Mouse (Mus musculus): ENCODE results near the gene Trim11. TPM values are rescaled to one million over a fixed set of nuclear protein-coding genes. Genes with fewer than 3 reads are reported as not detected.
A peak's percentile ranks its signal among the peaks of the same experiment; 100 is the strongest.

The Trim11 gene
- polyA plus RNA-seq, 1 experiment from 2014 or later = 25.9 TPM

DNA sequence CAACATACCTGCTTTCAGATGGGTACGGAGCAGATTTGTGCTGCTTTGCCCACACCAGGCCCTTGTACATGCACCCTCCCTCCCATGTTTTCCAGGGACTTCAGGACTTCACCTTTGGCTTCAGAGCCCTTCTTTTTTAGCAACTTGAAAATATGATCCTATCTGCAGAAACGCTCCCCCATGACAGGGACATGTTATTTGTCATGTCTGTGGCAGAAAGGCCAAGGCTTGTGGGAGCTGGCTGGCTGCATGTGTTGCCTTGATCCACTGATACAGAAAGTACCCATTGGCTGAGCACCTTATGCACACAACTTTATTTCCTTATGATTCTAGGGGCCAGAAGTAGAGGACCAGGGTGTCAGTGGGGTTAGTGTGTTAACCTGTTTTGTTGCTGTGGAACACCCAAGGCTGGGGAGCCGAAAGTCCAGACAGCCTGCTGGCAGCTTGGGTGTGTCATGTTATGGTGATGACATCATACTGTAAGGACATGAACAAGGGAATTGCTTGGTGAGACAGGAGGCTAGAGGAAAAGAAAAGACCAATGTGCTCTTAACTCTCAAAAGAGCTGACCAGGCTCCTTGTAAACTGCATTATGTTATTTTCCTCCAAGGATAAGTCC lies 7.5 kb downstream of the Trim11 start:
- no peak overlapping the region for H3K4me2 ChIP-seq (replicated peaks; ENCODE audit: low read depth, low read length)
- ATAC-seq (ENCODE audit: low FRiP score, low TSS enrichment) = no peak
- H3K27me3 ChIP-seq (ENCODE audit: insufficient read depth, low read length) = no peaks in the 10 kb centered on the region
- WGBS = 90% methylated on average over 3 of the region's 3 CpGs
- H3K4me1 ChIP-seq (ENCODE audit: insufficient read depth, low read length) = peaks cover 11% of the 10 kb centered on the region
- peaks cover 76% of the 10 kb centered on the region for H3K36me3 ChIP-seq (ENCODE audit: insufficient read depth, low read length)
- no peaks in the 10 kb centered on the region for H3K9me3 ChIP-seq (ENCODE audit: low read length)
- no peak overlapping the region for H3K9ac ChIP-seq (replicated peaks; ENCODE audit: low read length)
- H3K27ac ChIP-seq (ENCODE audit: low read length) = no peak overlapping the region
- H3K4me3 ChIP-seq (ENCODE audit: low read length) = no peak overlapping the region

DNA sequence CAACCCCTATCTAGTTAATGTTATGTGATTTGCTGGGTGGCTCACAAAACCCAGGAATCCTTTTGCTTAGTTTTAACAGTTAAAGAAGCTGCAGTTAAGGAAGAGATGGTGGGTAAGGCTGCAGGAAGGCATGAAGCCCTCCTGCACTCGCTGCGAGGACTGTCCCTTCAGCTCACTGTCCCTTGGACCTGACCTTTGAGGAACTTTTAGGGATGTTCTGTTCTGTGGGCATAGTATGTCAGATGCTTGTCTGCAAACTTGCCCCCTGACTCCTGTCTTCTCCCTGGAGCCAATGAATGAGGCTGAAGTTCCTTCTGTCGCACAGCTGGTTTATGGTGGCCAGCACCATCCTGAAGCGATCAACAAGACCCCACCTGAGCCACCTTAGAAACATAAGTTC lies 11.3 kb downstream of the Trim11 start:
- no peak overlapping the region for H3K4me3 ChIP-seq (ENCODE audit: low read length)
- H3K36me3 ChIP-seq (ENCODE audit: insufficient read depth, low read length) = peaks cover 60% of the 10 kb centered on the region
- peaks cover 4% of the 10 kb centered on the region; the same call in 1 of the 2 replicates for H3K4me1 ChIP-seq (ENCODE audit: insufficient read depth, low read length)
- no peak overlapping the region for H3K27ac ChIP-seq (ENCODE audit: low read length)
- WGBS = 92% methylated on average over 4 of the region's 4 CpGs
- ATAC-seq (ENCODE audit: low FRiP score, low TSS enrichment) = no peak
- H3K9me3 ChIP-seq (ENCODE audit: low read length) = no peaks in the 10 kb centered on the region
- H3K9ac ChIP-seq (replicated peaks; ENCODE audit: low read length) = no peak overlapping the region
- peaks cover 10% of the 10 kb centered on the region; the same call in 1 of the 2 replicates for H3K27me3 ChIP-seq (ENCODE audit: insufficient read depth, low read length)
- no peak overlapping the region for H3K4me2 ChIP-seq (replicated peaks; ENCODE audit: low read depth, low read length)

DNA sequence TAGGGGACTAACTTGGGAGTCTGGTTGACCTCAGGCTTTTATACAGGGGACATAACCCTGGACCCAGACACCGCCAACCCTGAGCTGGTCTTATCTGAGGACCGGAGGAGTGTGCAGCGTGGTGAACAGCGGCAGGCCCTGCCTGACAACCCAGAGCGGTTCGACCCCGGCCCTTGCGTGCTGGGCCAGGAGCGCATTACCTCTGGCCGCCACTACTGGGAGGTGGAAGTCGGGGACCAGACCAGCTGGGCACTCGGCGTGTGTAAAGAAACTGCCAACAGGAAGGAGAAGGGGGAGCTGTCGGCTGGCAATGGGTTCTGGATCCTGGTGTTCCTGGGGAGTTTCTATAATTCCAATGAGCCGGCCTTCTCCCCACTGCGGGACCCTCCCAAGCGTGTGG lies 12.2 kb downstream of the Trim11 start:
- Histone ChIP-seq H3K4me3 (ENCODE audit: low read length) (no peak overlapping the region), H3K27me3 (ENCODE audit: insufficient read depth, low read length) (peaks cover 15% of the 10 kb centered on the region), H3K9ac (replicated peaks; ENCODE audit: low read length) (no peak overlapping the region), H3K4me1 (ENCODE audit: insufficient read depth, low read length) (peaks cover 5% of the 10 kb centered on the region), H3K9me3 (ENCODE audit: low read length) (no peaks in the 10 kb centered on the region), H3K27ac (ENCODE audit: low read length) (no peak overlapping the region), H3K36me3 (ENCODE audit: insufficient read depth, low read length) (peaks cover 50% of the 10 kb centered on the region), H3K4me2 (replicated peaks; ENCODE audit: low read depth, low read length) (no peak overlapping the region)
- no peak for ATAC-seq (ENCODE audit: low FRiP score, low TSS enrichment)
- WGBS = 83% methylated on average over 17 of the region's 17 CpGs

DNA sequence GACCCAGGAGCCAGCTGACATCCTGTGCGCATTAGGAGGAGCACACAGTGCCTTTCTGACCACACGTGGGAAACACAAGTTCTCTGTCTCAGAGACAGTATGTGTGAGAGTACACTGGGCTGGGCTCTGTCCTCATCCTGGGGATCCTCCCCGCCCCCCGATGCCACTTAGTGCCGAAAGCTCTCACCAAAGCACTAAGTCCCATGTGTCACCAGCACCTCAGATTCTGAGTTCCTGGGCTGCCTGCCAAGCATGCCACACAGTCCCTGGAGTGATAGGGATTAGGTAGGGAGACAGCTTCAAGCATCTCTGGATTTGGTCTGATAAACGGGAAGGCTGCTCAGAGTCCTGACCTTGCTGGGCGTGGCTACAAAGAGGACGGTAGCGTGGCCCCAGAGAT lies 12.9 kb downstream of the Trim11 start:
- peaks cover 44% of the 10 kb centered on the region for H3K36me3 ChIP-seq (ENCODE audit: insufficient read depth, low read length)
- H3K4me2 ChIP-seq (replicated peaks; ENCODE audit: low read depth, low read length) = no peak overlapping the region
- peaks cover 18% of the 10 kb centered on the region for H3K27me3 ChIP-seq (ENCODE audit: insufficient read depth, low read length)
- H3K9ac ChIP-seq (replicated peaks; ENCODE audit: low read length) = no peak overlapping the region
- 83% methylated on average over 9 of the region's 9 CpGs for WGBS
- H3K4me3 ChIP-seq (ENCODE audit: low read length) = no peak overlapping the region
- peaks cover 5% of the 10 kb centered on the region for H3K4me1 ChIP-seq (ENCODE audit: insufficient read depth, low read length)
- no peak overlapping the region for H3K27ac ChIP-seq (ENCODE audit: low read length)
- no peak for ATAC-seq (ENCODE audit: low FRiP score, low TSS enrichment)
- H3K9me3 ChIP-seq (ENCODE audit: low read length) = no peaks in the 10 kb centered on the region

DNA sequence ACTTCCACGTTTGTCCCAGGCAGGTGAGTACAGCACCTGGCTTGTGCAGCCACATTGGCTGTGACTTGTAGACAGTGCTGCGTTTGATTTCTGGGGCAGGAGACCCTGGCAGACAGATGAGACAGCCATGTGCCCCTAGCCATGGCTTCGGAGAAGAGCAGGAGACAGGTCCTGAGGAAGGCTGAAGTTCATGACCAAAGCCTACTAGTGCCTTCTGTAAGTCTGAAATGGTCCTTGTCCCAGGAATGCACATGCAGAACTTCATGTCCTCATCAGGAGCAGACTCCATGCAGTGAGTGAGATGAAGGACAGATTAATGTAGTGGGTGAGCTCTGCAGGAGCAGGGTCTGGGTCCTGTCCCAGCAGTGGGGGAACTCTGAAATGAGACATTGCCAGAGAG lies 14.0 kb downstream of the Trim11 start:
- Histone ChIP-seq H3K9ac (replicated peaks; ENCODE audit: low read length) (no peak overlapping the region), H3K4me2 (replicated peaks; ENCODE audit: low read depth, low read length) (no peak overlapping the region), H3K27ac (ENCODE audit: low read length) (no peak overlapping the region), H3K4me1 (ENCODE audit: insufficient read depth, low read length) (peaks cover 5% of the 10 kb centered on the region), H3K36me3 (ENCODE audit: insufficient read depth, low read length) (peaks cover 33% of the 10 kb centered on the region), H3K27me3 (ENCODE audit: insufficient read depth, low read length) (peaks cover 21% of the 10 kb centered on the region), H3K9me3 (ENCODE audit: low read length) (no peaks in the 10 kb centered on the region), H3K4me3 (ENCODE audit: low read length) (no peak overlapping the region)
- 77% methylated on average over 3 of the region's 3 CpGs for WGBS
- ATAC-seq (ENCODE audit: low FRiP score, low TSS enrichment) = no peak

DNA sequence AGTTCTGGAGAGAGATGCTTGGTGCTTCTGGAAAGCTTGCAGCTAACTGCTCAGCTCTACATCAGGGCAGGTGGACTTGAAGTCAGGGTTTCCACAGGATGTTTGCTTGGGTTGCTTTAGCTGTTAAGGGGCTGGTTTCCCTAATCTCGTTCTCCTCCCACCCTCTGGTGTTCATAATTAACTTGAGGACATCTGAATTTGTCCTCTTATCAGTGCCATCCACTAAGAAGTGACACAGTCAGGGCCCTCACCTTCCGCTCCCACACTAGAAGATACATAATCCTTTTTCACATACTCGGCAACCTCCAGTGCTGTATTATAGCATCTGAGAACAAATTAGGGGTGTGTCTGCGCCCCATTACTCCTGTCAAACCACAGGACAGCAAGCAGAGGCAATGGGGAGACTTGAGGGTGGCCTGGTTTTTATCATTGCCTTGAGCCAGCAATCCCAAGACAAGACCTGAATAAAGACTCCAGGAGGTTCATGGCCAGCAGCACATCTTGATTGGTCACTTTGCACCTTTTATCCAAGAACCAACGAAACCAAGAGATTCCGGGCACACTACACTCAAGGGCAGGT lies 15.3 kb downstream of the Trim11 start:
- WGBS = 75% methylated on average over 6 of the region's 6 CpGs
- Histone ChIP-seq H3K4me1 (ENCODE audit: insufficient read depth, low read length) (peaks cover 5% of the 10 kb centered on the region), H3K9ac (replicated peaks; ENCODE audit: low read length) (no peak overlapping the region), H3K4me3 (ENCODE audit: low read length) (no peak overlapping the region), H3K27ac (ENCODE audit: low read length) (no peak overlapping the region), H3K36me3 (ENCODE audit: insufficient read depth, low read length) (peaks cover 21% of the 10 kb centered on the region), H3K4me2 (replicated peaks; ENCODE audit: low read depth, low read length) (no peak overlapping the region), H3K27me3 (ENCODE audit: insufficient read depth, low read length) (peaks cover 21% of the 10 kb centered on the region), H3K9me3 (ENCODE audit: low read length) (no peaks in the 10 kb centered on the region)
- ATAC-seq (ENCODE audit: low FRiP score, low TSS enrichment) = no peak

DNA sequence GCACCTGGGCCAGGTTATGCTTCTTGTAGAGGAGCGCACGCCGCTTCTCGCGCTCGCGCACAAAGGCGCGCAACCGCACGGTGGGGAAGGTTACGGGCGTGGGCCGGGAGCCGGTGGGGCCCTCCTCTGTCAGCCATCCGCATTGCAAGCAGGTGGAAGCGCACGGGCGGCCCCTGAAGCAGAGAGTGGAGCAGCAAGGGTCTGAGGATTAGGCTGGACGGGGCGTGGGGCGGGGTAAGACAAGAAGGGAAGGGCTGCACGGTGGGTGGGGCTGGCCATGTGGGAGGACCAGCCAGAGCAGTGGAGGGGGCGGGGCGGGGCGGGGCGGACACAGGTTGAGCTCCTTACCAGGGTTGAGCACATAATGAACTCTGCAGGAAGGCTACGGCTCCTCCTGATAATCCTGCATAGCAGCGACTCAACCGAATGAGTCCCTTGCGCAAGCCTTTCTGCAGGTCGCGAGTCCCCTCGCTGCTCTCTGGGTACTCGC lies 16.5 kb downstream of the Trim11 start:
- H3K27ac ChIP-seq (ENCODE audit: low read length) = no peak overlapping the region
- H3K9me3 ChIP-seq (ENCODE audit: low read length) = no peaks in the 10 kb centered on the region
- peaks cover 10% of the 10 kb centered on the region for H3K36me3 ChIP-seq (ENCODE audit: insufficient read depth, low read length)
- peaks cover 21% of the 10 kb centered on the region for H3K27me3 ChIP-seq (ENCODE audit: insufficient read depth, low read length)
- ATAC-seq (ENCODE audit: low FRiP score, low TSS enrichment) = peak; percentile 93
- 2% methylated on average over 33 of the region's 35 CpGs for WGBS
- peak overlapping the region; percentile 63 for H3K9ac ChIP-seq (replicated peaks; ENCODE audit: low read length)
- peaks cover 11% of the 10 kb centered on the region for H3K4me1 ChIP-seq (ENCODE audit: insufficient read depth, low read length)
- H3K4me2 ChIP-seq (replicated peaks; ENCODE audit: low read depth, low read length) = peak overlapping the region; percentile 69
- peak overlapping the region; percentile 45 for H3K4me3 ChIP-seq (ENCODE audit: low read length)

DNA sequence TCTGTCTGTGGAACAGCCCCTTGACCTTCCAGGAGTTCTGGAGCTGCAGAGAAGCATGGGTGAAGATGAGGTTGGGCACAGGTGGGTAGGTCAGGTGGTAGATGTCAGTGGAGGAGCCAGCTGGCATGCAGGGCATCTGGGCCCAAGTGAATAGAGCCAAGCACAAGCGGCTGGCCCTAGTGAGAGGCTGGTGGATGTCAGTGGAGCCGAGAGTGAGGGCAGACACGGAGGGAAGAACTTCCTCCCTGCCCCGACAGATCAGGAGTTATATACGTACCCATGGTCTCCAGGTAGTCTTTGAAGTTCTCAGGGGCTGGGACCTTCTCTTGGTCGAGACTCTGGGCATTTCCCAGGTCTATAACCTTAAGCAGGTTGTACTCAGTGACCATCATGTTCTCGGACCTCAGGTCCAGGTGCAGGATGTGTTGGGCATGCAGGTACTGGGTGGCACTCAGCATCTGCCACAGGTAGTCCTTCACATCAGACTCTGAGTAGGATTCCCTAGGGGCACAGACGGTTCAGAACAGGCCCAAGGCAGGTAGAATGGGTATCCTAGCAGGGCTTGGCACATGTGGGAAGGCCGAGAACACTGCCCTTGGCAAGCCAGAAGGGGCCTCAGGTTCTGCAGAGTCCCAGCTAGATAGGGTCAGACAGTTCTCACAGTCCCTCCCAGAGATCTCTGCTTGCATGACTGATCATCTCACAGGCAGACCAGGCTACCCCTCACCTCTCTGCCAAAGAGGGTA lies 17.3 kb downstream of the Trim11 start:
- 78% methylated on average over 9 of the region's 9 CpGs for WGBS
- Histone ChIP-seq H3K4me1 (ENCODE audit: insufficient read depth, low read length) (peaks cover 11% of the 10 kb centered on the region), H3K4me3 (ENCODE audit: low read length) (no peak overlapping the region), H3K27me3 (ENCODE audit: insufficient read depth, low read length) (peaks cover 21% of the 10 kb centered on the region), H3K4me2 (replicated peaks; ENCODE audit: low read depth, low read length) (peak overlapping the region; percentile 69; the same call in 1 of the 2 replicates), H3K36me3 (ENCODE audit: insufficient read depth, low read length) (peaks cover 1% of the 10 kb centered on the region), H3K27ac (ENCODE audit: low read length) (no peak overlapping the region), H3K9me3 (ENCODE audit: low read length) (no peaks in the 10 kb centered on the region), H3K9ac (replicated peaks; ENCODE audit: low read length) (no peak overlapping the region)
- no peak for ATAC-seq (ENCODE audit: low FRiP score, low TSS enrichment)

DNA sequence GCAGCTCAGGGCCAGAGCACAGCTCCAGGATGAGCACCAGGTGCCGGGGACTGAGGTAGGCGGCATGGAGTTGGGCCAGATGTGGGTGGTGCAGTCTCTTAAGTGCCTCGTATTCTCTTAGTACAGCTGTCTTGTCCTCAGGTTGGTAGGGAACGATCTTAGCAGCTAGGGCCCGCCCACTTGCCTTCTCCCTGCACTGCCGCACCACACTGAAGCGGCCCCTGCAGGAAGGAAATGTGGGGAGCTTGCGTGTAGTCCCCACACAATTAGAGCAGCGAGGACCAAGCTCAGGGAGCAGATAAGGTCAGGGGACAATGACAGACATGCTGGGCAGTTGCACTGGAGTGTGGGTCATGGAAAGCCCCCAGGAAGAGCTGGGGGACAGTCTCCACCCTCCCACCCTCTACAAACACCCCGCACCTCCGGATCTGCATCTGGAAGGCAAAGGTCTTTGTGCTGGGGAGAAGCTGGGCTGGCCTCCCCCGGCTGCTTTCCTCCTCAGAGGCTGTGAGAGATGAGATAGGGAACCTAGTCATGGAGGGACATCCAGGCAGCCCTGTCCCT lies 18.0 kb downstream of the Trim11 start:
- Histone ChIP-seq H3K4me1 (ENCODE audit: insufficient read depth, low read length) (peaks cover 11% of the 10 kb centered on the region), H3K36me3 (ENCODE audit: insufficient read depth, low read length) (no peaks in the 10 kb centered on the region), H3K27me3 (ENCODE audit: insufficient read depth, low read length) (peaks cover 21% of the 10 kb centered on the region), H3K9me3 (ENCODE audit: low read length) (no peaks in the 10 kb centered on the region), H3K27ac (ENCODE audit: low read length) (no peak overlapping the region), H3K9ac (replicated peaks; ENCODE audit: low read length) (no peak overlapping the region), H3K4me3 (ENCODE audit: low read length) (no peak overlapping the region), H3K4me2 (replicated peaks; ENCODE audit: low read depth, low read length) (no peak overlapping the region)
- 47% methylated on average over 12 of the region's 12 CpGs for WGBS
- ATAC-seq (ENCODE audit: low FRiP score, low TSS enrichment) = no peak
